Mouse (Mus musculus) heart, embryonic 14.5 days (tissue): ENCODE results near the gene Mgp. TPM values are rescaled to one million over a fixed set of nuclear protein-coding genes. Genes with fewer than 3 reads are reported as not detected.
"Not testable (repeated sequence)": the region's sequence is repeated elsewhere in the genome, so short reads cannot be mapped to it uniquely, and the experiment has no call there.

Source experiments
- ATAC-seq: fragments of 200-750 bp; cut with Nextera tagmentation; 2 replicates; pipeline ENCODE4 v1.8.0; 2017; ENCODE audit warnings: low read depth, moderate TSS enrichment; ENCODE audit not compliant: insufficient number of reproducible peaks, insufficient read depth, low FRiP score
- H3K27ac ChIP-seq, 2 experiments: fragments of 200-500 bp in 1 of 2; fragments of 300-500 bp in 1 of 2; sonication (generic) in 1 of 2; replicated peaks in 1 of 2; 2 replicates each; pipeline ENCODE4 v1.5.1; 2012 to 2014; ENCODE audit warnings: low read depth in 2 of 2, low read length in 2 of 2, control low read depth in 1 of 2, mild to moderate bottlenecking in 1 of 2, mixed read lengths in 1 of 2; ENCODE audit not compliant: control insufficient read depth in 1 of 2, insufficient read depth in 1 of 2
- H3K27me3 ChIP-seq: fragments of 300-500 bp; sonication (generic); 2 replicates; pipeline ENCODE4 v1.6.1; 2014; ENCODE audit warnings: mild to moderate bottlenecking, low read length, control low read depth; ENCODE audit not compliant: control insufficient read depth, insufficient read depth
- H3K36me3 ChIP-seq: fragments of 300-500 bp; sonication (generic); 2 replicates; pipeline ENCODE4 v1.6.1; 2014; ENCODE audit warnings: mild to moderate bottlenecking, control low read depth, low read length, mixed read lengths; ENCODE audit not compliant: control insufficient read depth, insufficient read depth
- H3K4me1 ChIP-seq, 2 experiments: fragments of 200-500 bp in 1 of 2; fragments of 300-500 bp in 1 of 2; sonication (generic) in 1 of 2; 2 replicates each; pipeline ENCODE4 v1.6.1; 2012 to 2014; ENCODE audit warnings: low read length in 2 of 2, control low read depth in 1 of 2, mixed read lengths in 1 of 2; ENCODE audit not compliant: control insufficient read depth in 2 of 2, insufficient read depth in 2 of 2
- H3K4me2 ChIP-seq: fragments of 300-500 bp; sonication (generic); 2 replicates; pipeline ENCODE4 v1.6.1; 2014; ENCODE audit warnings: mild to moderate bottlenecking, low read length
- H3K4me3 ChIP-seq, 2 experiments: fragments of 200-500 bp in 1 of 2; fragments of 300-500 bp in 1 of 2; sonication (generic) in 1 of 2; 2 replicates each; pipeline ENCODE4 v1.5.1; 2012 to 2014; ENCODE audit warnings: low read length in 2 of 2, mild to moderate bottlenecking in 2 of 2, control low read depth in 1 of 2, low read depth in 1 of 2, moderate library complexity in 1 of 2; ENCODE audit not compliant: control insufficient read depth in 1 of 2, insufficient read depth in 1 of 2
- H3K9ac ChIP-seq: fragments of 300-500 bp; sonication (generic); 2 replicates; pipeline ENCODE4 v1.6.1; 2014; ENCODE audit warnings: mild to moderate bottlenecking, low read length
- H3K9me3 ChIP-seq: fragments of 300-500 bp; sonication (generic); 2 replicates; pipeline ENCODE4 v1.6.1; 2016; ENCODE audit warnings: low read length, control low read depth; ENCODE audit not compliant: control insufficient read depth
- WGBS: fragments of 180-500 bp; shearing (Covaris S2); extraction: QIAGEN DNeasy Blood & Tissue Kit; methylation state at CpG from one replicate; pipeline ENCODE4 v1.1.7; 2014; 5-methylcytosine and 5-hydroxymethylcytosine counted together
- polyA plus RNA-seq: library from polyadenylated mRNA; unstranded; fragments of >200 nt; fragmentation: Nextera tagmentation; extraction: Ambion mirVana; gene quantifications from 2 replicates; pipeline ENCODE4 v1.2.1, GENCODE M21; 2014

Gene Mgp
- polyA plus RNA-seq, 1 experiment from 2014 or later, result 563 TPM

DNA sequence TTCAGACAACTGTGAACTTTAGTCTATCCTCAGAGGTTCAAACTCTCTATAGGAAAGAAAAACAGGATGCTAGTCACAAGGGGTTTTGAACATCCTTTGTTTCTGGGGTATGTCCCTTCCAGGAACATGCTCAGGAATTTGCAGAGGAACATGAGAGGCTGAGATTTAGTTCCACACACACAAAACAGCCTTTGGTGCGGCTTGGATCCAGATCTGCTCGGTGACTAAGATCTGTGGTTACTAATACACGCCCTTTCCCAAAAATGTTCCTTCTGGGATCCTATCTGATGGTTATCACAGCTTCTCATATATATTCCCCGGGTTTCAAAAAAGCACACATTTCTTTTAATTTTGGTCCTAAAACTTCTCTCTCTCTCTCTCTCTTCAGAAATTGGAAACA, 22.2 kb upstream of the Mgp start:
- ATAC-seq, result no peak
- no peaks in the 10 kb centered on the region for H3K27me3 ChIP-seq
- H3K9me3 ChIP-seq, result no peaks in the 10 kb centered on the region
- H3K36me3 ChIP-seq, result no peaks in the 10 kb centered on the region
- H3K4me2 ChIP-seq, result no peak overlapping the region
- H3K4me3 ChIP-seq, result no peak overlapping the region
- peaks cover 7 to 8% of the 10 kb centered on the region in 2 experiments for H3K4me1 ChIP-seq
- no peak overlapping the region for H3K9ac ChIP-seq
- WGBS, result 51% methylated on average over 4 of the region's 4 CpGs
- peak overlapping the region; percentile 21 to 46; a peak in 2 of 4 replicates for H3K27ac ChIP-seq

DNA sequence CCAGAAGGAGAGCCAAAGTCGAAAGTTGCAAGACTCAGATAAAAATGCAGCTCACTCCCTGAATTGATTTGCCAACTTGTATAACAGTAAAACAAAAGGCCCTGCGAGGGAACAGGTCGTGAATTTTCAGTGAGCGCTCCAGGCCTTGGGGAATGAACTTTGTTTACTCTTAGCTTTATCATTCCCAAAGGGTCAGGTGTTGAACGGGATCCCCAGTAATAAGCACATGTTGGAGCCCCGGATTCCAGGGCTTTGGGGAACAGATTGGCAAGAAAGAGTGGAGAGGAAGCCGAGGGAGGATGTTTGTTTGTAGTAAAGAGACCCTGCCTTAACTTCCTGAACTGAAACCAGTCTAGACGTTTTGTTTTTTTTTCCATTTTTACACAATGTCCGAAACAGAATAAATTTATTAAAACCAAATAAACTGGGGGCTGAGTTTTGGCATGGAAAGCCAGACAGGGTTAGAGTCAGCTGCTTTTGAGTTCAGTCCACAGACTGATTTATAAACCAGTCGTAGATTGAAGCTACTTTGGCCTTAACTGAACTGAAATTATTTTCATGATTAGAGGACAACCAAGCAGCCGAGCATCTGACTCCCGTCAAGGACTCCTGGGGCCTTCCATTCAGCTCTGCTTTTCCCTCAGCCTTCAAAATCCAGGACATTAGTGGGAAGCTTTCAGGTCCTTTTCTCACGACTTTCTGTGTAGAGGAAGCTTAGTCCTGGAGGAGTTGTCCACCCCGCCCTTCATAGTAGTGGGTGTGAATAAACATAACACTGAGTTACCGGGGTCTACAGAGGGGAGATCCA, 19.1 kb upstream of the Mgp start:
- H3K36me3 ChIP-seq, result no peaks in the 10 kb centered on the region
- H3K4me3 ChIP-seq, result no peak overlapping the region
- no peaks in the 10 kb centered on the region for H3K27me3 ChIP-seq
- WGBS, result 50% methylated on average over 15 of the region's 15 CpGs
- H3K9ac ChIP-seq, result no peak overlapping the region
- H3K4me2 ChIP-seq, result no peak overlapping the region
- peak overlapping the region; percentile 40 to 73 for H3K27ac ChIP-seq
- H3K4me1 ChIP-seq, result peaks cover 7 to 8% of the 10 kb centered on the region in 2 experiments
- no peak for ATAC-seq
- H3K9me3 ChIP-seq, result no peaks in the 10 kb centered on the region

DNA sequence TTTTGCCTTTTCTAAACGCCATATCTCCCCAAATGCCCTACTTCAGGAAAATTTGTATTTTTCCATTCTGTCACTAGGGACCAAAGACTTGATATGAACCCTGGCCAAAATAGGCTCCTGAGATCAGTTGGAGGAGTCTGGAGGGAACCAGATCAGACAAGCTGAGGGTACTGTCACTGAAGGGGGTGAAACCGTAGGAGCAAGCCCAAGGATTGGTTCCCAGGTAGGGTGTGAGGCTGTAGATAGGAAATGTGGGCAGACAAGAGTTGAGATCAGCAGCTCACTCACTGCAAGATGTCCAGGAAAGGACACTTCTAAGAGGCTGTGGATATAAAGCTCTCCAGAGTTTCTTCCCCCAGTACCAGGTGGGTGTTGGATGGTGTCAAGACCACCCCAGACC, 16.4 kb upstream of the Mgp start:
- no peak overlapping the region for H3K4me2 ChIP-seq
- H3K9me3 ChIP-seq, result no peaks in the 10 kb centered on the region
- WGBS, result 45% methylated on average over 2 of the region's 2 CpGs
- ATAC-seq, result no peak
- no peak overlapping the region; a peak in 1 of 4 replicates for H3K27ac ChIP-seq
- H3K36me3 ChIP-seq, result no peaks in the 10 kb centered on the region
- no peak overlapping the region for H3K9ac ChIP-seq
- H3K4me1 ChIP-seq, result peaks cover 7 to 8% of the 10 kb centered on the region in 2 experiments; a peak in 3 of 4 replicates
- no peaks in the 10 kb centered on the region for H3K27me3 ChIP-seq
- H3K4me3 ChIP-seq, result no peak overlapping the region

DNA sequence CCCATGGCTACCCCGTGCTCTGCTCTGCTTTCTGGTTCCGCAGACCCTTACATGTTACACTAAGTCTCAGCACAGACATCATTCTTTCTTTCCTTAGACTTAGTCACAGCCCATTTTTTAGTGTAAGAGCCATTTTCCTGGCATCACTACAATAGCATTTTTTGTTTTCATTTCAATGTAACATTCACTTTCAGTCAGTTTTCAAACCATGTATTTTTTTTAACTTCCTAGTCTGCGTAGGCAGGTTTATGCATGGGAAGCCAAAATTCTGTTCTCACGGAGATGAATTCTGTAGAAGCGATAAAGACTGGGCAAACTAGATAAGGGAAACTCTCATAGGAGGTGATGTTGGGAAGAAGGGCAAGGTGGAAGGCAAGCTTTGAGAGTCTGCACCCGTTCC, 13.9 kb upstream of the Mgp start:
- WGBS, result 82% methylated on average over 6 of the region's 6 CpGs
- ATAC-seq, result no peak
- H3K4me3 ChIP-seq, result no peak overlapping the region

DNA sequence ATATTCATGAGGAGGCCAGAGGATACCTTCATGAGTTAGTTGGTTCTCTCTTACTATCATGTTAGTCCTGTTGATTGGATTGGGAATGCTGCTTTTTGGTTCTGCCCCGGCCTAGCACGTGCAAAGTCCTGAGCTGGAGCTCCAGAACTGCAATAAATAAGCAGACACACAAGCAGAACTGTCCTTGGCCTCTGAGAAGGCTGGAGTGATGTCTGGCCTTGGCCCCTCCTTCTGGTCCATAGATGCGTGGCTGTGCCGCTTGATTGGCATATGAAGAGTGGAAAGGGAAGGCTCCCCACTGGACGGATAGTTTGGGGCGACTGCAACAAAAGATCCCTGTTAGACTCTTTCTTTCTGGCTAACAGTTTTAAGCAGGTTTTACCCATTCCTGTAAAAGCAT, 13.4 kb upstream of the Mgp start:
- Histone ChIP-seq H3K27ac (peak overlapping the region; percentile 17 to 24; a peak in 1 of 4 replicates), H3K36me3 (no peaks in the 10 kb centered on the region), H3K4me1 (peaks cover 3 to 6% of the 10 kb centered on the region in 2 experiments; a peak in 1 of 4 replicates), H3K9ac (no peak overlapping the region), H3K4me2 (no peak overlapping the region), H3K27me3 (no peaks in the 10 kb centered on the region), H3K4me3 (no peak overlapping the region), H3K9me3 (no peaks in the 10 kb centered on the region)
- ATAC-seq, result no peak
- 92% methylated on average over 6 of the region's 6 CpGs for WGBS

More for the DNA sequence above, 13.9 kb upstream of the Mgp start:
- no peaks in the 10 kb centered on the region for H3K36me3 ChIP-seq
- no peak overlapping the region for H3K4me2 ChIP-seq
- H3K27me3 ChIP-seq, result no peaks in the 10 kb centered on the region
- H3K27ac ChIP-seq, result 0 out of 4 replicates have a peak overlapping the region, but pooled peaks have one; percentile 17 to 24
- no peaks in the 10 kb centered on the region for H3K9me3 ChIP-seq
- no peak overlapping the region for H3K9ac ChIP-seq
- peaks cover 3 to 6% of the 10 kb centered on the region in 2 experiments; a peak in 1 of 4 replicates for H3K4me1 ChIP-seq

DNA sequence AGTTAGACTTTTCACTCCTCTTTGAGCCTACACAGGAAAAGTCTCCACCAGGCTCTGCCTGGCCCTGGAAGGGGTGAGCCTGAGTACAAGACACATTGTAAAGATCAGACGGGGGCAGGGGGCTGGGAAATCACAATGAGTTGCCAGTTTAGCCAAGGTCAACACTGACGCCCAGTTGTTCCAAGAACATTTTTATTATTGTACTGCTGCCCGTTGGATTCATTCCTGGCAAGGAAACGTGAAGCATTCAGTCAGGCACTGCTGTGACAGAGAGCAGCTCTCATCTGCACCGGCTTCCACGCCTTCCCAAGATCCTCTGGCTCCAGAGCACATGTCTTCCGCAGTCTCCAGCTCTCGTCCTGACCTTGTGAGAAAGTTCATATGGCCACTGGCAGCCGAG, 12.2 kb upstream of the Mgp start:
- WGBS, result 41% methylated on average over 9 of the region's 9 CpGs
- Histone ChIP-seq H3K9ac (no peak overlapping the region), H3K4me2 (no peak overlapping the region), H3K36me3 (no peaks in the 10 kb centered on the region), H3K27me3 (no peaks in the 10 kb centered on the region), H3K27ac (peak overlapping the region; percentile 15 to 30), H3K4me1 (peaks cover 3 to 6% of the 10 kb centered on the region in 2 experiments; a peak in 1 of 4 replicates), H3K4me3 (no peak overlapping the region), H3K9me3 (no peaks in the 10 kb centered on the region)
- peak; percentile 76 for ATAC-seq

DNA sequence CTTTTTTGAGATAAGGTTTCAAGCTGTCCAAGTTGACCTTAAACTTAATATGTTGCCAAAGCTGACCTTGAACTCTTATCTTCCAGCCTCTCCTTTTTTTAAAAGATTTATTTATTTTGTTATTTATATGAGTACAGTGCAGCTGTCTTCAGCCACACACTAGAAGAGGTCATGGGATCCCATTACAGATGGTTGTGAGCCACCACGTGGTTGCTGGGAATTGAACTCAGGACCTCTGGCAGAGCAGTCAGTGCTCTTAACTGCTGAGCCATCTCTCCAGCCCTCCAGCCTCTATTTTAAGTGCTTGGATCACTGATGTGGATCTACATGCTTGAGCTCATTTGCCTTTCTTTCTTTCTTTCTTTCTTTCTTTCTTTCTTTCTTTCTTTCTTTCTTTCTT, 9.1 kb upstream of the Mgp start:
- H3K36me3 ChIP-seq, H3K4me3 ChIP-seq, H3K4me1 ChIP-seq, H3K27ac ChIP-seq, H3K4me2 ChIP-seq, H3K9ac ChIP-seq, H3K27me3 ChIP-seq, H3K9me3 ChIP-seq, ATAC-seq: not testable (repeated sequence)
- WGBS, result 44% methylated on average over 1 of the region's 1 CpGs
